Mouse (Mus musculus) stomach, postnatal 0 days (tissue): ENCODE measurements at regions not wholly inside any gene's neighbourhood (a gene's known extent, or its start where the extent isn't known, plus 50 kb on each side); places are given as distances from the start of the nearest gene placed in this dataset.

ENCODE experiments used
- CTCF ChIP-seq: IDR thresholded peaks from 2 replicates; pipeline ENCODE4 v1.5.1; 2016; ENCODE audit warnings: antibody characterized with exemption, low read depth, mild to moderate bottlenecking, moderate library complexity
- EP300 ChIP-seq: optimal IDR thresholded peaks from 2 replicates; pipeline ENCODE3; 2016; ENCODE audit warnings: antibody characterized with exemption

- TF ChIP-seq CTCF: no peak
- TF ChIP-seq EP300: no peak
Observed at GRCm38 (mm10) chr4:81621391-81622137, 178.9 kb upstream of the Mpdz start.
